Mouse (Mus musculus) lung, embryonic 15.5 days (tissue): ENCODE results near the gene Fbxo6. TPM values are rescaled to one million over a fixed set of nuclear protein-coding genes. Genes with fewer than 3 reads are reported as not detected.
"Not testable (repeated sequence)": the region's sequence is repeated elsewhere in the genome, so short reads cannot be mapped to it uniquely, and the experiment has no call there.

ENCODE experiments used
- ATAC-seq: fragments of 200-750 bp; cut with Nextera tagmentation; 2 replicates; pipeline ENCODE4 v1.8.0; 2017; ENCODE audit warnings: moderate number of reproducible peaks, borderline replicate concordance; ENCODE audit not compliant: low FRiP score, low TSS enrichment; ENCODE audit errors: extremely low read depth
- H3K27ac ChIP-seq: fragments of 300-500 bp; sonication (generic); 2 replicates; pipeline ENCODE4 v1.5.1; 2015; ENCODE audit warnings: moderate library complexity, mild to moderate bottlenecking, inconsistent platforms
- H3K27me3 ChIP-seq: fragments of 300-500 bp; sonication (generic); 2 replicates; pipeline ENCODE4 v1.6.1; 2015; ENCODE audit warnings: inconsistent platforms
- H3K36me3 ChIP-seq: fragments of 300-500 bp; sonication (generic); 2 replicates; pipeline ENCODE4 v1.6.1; 2015; ENCODE audit warnings: inconsistent platforms
- H3K4me1 ChIP-seq: fragments of 300-500 bp; sonication (generic); 2 replicates; pipeline ENCODE4 v1.6.1; 2015; ENCODE audit warnings: inconsistent platforms
- H3K4me2 ChIP-seq: fragments of 300-500 bp; sonication (generic); 2 replicates; pipeline ENCODE4 v1.6.1; 2015; ENCODE audit warnings: inconsistent platforms, mild to moderate bottlenecking, moderate library complexity
- H3K4me3 ChIP-seq: fragments of 300-500 bp; sonication (generic); 2 replicates; pipeline ENCODE4 v1.5.1; 2015; ENCODE audit warnings: mild to moderate bottlenecking, inconsistent platforms
- H3K9ac ChIP-seq: fragments of 300-500 bp; sonication (generic); 2 replicates; pipeline ENCODE4 v1.6.1; 2015; ENCODE audit warnings: inconsistent platforms
- H3K9me3 ChIP-seq: fragments of 300-500 bp; sonication (generic); 2 replicates; pipeline ENCODE4 v1.6.1; 2016; ENCODE audit warnings: inconsistent platforms
- WGBS: fragments of 180-500 bp; shearing (Covaris S2); methylation state at CpG from one replicate; pipeline ENCODE4 v1.1.7; 2015; 5-methylcytosine and 5-hydroxymethylcytosine counted together
- polyA plus RNA-seq: library from polyadenylated mRNA; unstranded; fragments of >200 nt; fragmentation: Nextera tagmentation; extraction: Ambion mirVana; gene quantifications from 2 replicates; pipeline ENCODE4 v1.2.1, GENCODE M21; 2015

Gene Fbxo6
- 14.2 and 15.9 TPM in 2 replicates for polyA plus RNA-seq

DNA sequence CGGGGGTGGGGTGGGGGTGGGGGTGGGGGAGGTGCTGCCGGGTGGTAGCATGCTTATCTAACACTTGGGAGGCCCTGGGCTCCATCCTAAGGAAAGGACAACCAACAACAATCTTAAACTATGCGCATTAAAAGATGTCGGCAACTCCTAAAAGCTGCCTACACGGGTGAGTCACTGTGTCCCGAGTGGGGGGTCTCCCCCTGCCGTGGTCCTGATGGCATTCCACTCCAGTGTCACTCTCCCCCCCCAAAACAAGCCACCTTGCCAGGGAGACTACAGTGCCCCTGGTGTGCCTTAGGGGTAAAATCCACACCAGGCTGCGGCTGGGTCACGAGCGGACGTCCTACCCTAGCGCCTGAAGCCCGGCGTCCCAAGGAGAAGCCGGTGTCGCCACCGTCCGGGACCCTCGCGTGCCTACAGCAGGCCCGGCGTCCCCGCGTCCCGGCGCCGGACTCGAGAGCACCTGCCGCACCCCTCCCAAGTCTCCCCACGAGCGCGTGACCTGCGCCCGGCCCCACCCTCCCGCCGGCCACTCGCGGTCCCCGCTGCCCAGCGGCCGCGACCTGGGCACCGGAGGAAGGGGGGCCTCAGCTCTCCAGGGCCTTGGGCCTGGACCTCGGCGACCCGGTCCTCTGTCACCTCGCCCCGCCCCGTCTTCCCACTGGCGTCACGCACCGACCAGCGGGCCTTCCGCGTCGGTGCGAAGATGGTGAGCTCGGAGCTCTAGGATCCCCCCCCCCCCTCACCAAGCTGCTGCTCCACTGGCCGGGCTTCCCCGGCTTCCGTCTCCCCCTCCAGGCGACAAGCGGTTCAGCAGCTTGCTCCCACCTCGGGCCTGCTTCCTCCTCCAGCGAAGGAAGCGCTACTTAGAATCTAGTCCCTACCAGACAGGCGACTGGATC is at the start of gene Fbxo6:
Fbxo6 (minus strand) TSS at position 874 of the 902 bp plus-strand sequence.
- 2% methylated on average over 40 of the region's 67 CpGs for WGBS
- H3K27ac ChIP-seq, result peak within 1 kb of the TSS; percentile 65
- peaks cover 6% of the 10 kb centered on the region; the same call in 1 of the 2 replicates for H3K4me1 ChIP-seq
- peak within 1 kb of the TSS; percentile 58 for H3K4me3 ChIP-seq
- no peaks in the 10 kb centered on the region for H3K27me3 ChIP-seq
- H3K9me3 ChIP-seq, result no peaks in the 10 kb centered on the region
- peak; percentile 89 for ATAC-seq
- no peaks in the 10 kb centered on the region for H3K36me3 ChIP-seq
- peak within 1 kb of the TSS; percentile 46 for H3K9ac ChIP-seq
- peak within 1 kb of the TSS; percentile 91 for H3K4me2 ChIP-seq

DNA sequence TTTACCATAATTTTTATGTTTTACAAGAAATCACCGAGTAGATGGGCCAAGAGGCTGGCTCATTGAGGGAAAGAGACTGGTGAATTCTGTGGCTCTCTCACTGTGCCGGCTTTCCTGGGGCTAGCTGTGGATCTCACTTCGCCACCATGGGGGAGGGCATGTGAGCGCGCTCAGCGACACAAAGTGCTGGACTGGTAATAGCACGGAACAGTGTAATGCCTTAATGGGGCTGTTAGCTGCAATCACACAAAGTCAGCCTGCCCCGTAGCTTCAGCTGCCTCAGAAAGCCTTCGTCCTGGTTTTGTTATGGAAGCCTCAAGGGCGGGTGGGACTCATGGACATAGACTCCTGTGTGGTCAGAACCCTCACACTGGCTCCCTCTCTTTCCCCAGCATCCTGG is 46.8 kb upstream of the Fbxo6 start:
- no peaks in the 10 kb centered on the region for H3K27me3 ChIP-seq
- no peaks in the 10 kb centered on the region for H3K36me3 ChIP-seq
- 58% methylated on average over 10 of the region's 10 CpGs for WGBS
- no peak overlapping the region for H3K9ac ChIP-seq
- H3K27ac ChIP-seq, result no peak overlapping the region
- H3K4me2 ChIP-seq, result no peak overlapping the region
- H3K4me1 ChIP-seq, result no peaks in the 10 kb centered on the region
- no peaks in the 10 kb centered on the region for H3K9me3 ChIP-seq
- ATAC-seq, result no peak
- no peak overlapping the region for H3K4me3 ChIP-seq

DNA sequence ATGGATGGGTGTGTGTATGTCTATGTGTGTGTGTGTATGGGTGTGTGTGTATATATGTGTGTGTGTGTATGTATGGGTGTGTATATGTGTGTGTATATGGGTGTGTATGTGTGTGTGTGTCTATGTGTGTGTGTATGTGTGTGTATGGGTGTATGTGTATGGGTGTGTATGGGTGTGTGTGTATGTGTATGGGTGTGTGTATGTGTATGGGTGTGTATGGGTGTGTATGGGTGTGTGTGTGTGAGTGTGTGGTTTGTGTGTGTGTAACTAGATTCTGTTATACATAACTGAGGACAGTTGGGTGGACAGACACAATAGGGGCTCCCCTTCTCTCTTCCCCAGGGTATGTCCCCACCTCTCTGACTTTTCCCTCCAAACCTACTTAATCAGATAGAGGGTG is 42.5 kb upstream of the Fbxo6 start:
- H3K9me3 ChIP-seq, result no peaks in the 10 kb centered on the region
- H3K4me1 ChIP-seq, result no peaks in the 10 kb centered on the region
- H3K9ac ChIP-seq, result no peak overlapping the region
- H3K4me2 ChIP-seq, result no peak overlapping the region
- no peak overlapping the region for H3K4me3 ChIP-seq
- no peak; the same call in 1 of the 2 replicates for ATAC-seq
- H3K27ac ChIP-seq, result no peak overlapping the region
- no peaks in the 10 kb centered on the region for H3K36me3 ChIP-seq
- no peaks in the 10 kb centered on the region for H3K27me3 ChIP-seq

GRCm38 (mm10) chr4:148192707-148193245 is 40.8 kb upstream of the Fbxo6 start:
- Histone ChIP-seq H3K27me3 (no peaks in the 10 kb centered on the region), H3K36me3 (no peaks in the 10 kb centered on the region), H3K4me3 (no peak overlapping the region), H3K27ac (no peak overlapping the region), H3K4me1 (no peaks in the 10 kb centered on the region), H3K9ac (no peak overlapping the region), H3K4me2 (no peak overlapping the region), H3K9me3 (no peaks in the 10 kb centered on the region)
- 25% methylated on average over 11 of the region's 11 CpGs for WGBS
- no peak for ATAC-seq

GRCm38 (mm10) chr4:148188767-148189166 is 36.8 kb upstream of the Fbxo6 start:
- H3K9ac ChIP-seq, H3K4me2 ChIP-seq, H3K27me3 ChIP-seq, H3K4me3 ChIP-seq, H3K4me1 ChIP-seq, H3K9me3 ChIP-seq, H3K27ac ChIP-seq, ATAC-seq, H3K36me3 ChIP-seq: not testable (repeated sequence)
- 88% methylated on average over 1 of the region's 1 CpGs for WGBS

- Histone ChIP-seq H3K9ac (no peak overlapping the region), H3K27ac (no peak overlapping the region), H3K4me1 (no peaks in the 10 kb centered on the region), H3K4me2 (no peak overlapping the region), H3K4me3 (no peak overlapping the region), H3K36me3 (no peaks in the 10 kb centered on the region), H3K27me3 (no peaks in the 10 kb centered on the region), H3K9me3 (no peaks in the 10 kb centered on the region)
- WGBS, result 63% methylated on average over 4 of the region's 4 CpGs
- no peak for ATAC-seq
These were observed 33.9 kb upstream of the Fbxo6 start for GRCm38 (mm10) chr4:148185819-148186218.

- Histone ChIP-seq H3K9ac (no peak overlapping the region), H3K27ac (no peak overlapping the region), H3K36me3 (no peaks in the 10 kb centered on the region), H3K27me3 (no peaks in the 10 kb centered on the region), H3K4me1 (no peaks in the 10 kb centered on the region), H3K4me3 (no peak overlapping the region), H3K9me3 (no peaks in the 10 kb centered on the region), H3K4me2 (no peak overlapping the region)
- no peak for ATAC-seq
- WGBS, result 68% methylated on average over 9 of the region's 9 CpGs
These were observed 32.6 kb upstream of the Fbxo6 start for GRCm38 (mm10) chr4:148184564-148184963.

- Histone ChIP-seq H3K27me3 (peaks cover 9% of the 10 kb centered on the region; the same call in 1 of the 2 replicates), H3K36me3 (no peaks in the 10 kb centered on the region), H3K4me3 (no peak overlapping the region), H3K9me3 (no peaks in the 10 kb centered on the region), H3K27ac (no peak overlapping the region), H3K9ac (no peak overlapping the region), H3K4me1 (no peaks in the 10 kb centered on the region), H3K4me2 (no peak overlapping the region)
- WGBS, result 36% methylated on average over 8 of the region's 8 CpGs
- ATAC-seq, result no peak
These were observed 30.4 kb upstream of the Fbxo6 start for GRCm38 (mm10) chr4:148182363-148182762.

- no peaks in the 10 kb centered on the region for H3K4me1 ChIP-seq
- WGBS, result 74% methylated on average over 12 of the region's 12 CpGs
- H3K36me3 ChIP-seq, result no peaks in the 10 kb centered on the region
- ATAC-seq, result no peak
- H3K27me3 ChIP-seq, result peaks cover 11% of the 10 kb centered on the region
- H3K27ac ChIP-seq, result no peak overlapping the region
- H3K4me2 ChIP-seq, result no peak overlapping the region
- H3K9me3 ChIP-seq, result no peaks in the 10 kb centered on the region
- H3K9ac ChIP-seq, result no peak overlapping the region
- no peak overlapping the region for H3K4me3 ChIP-seq
These were observed 29.5 kb upstream of the Fbxo6 start for GRCm38 (mm10) chr4:148181483-148181882.

DNA sequence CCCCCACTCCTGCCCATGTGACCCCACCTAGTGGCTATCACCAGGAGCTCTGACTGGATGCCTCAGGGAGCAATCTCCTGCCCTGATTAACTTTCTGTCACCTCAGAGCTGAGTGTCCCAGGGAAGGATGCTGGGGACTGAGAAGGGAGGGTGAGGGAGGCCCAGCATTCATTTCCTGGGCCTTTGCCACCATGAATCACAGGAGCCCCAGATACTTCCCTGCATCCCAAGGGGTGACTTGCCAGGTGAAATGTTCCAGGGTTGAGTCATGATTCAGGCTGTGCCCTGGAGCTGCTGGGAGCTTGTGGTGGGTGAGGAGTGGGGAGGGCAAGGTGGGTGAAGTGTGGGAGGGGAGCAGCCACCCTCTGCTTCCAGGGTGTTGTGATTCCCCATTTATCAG is 25.8 kb upstream of the Fbxo6 start:
- no peaks in the 10 kb centered on the region for H3K4me1 ChIP-seq
- H3K9me3 ChIP-seq, result no peaks in the 10 kb centered on the region
- H3K36me3 ChIP-seq, result no peaks in the 10 kb centered on the region
- H3K4me3 ChIP-seq, result no peak overlapping the region
- ATAC-seq, result no peak
- H3K27me3 ChIP-seq, result peaks cover 49% of the 10 kb centered on the region
- H3K27ac ChIP-seq, result no peak overlapping the region
- no peak overlapping the region for H3K4me2 ChIP-seq
- H3K9ac ChIP-seq, result no peak overlapping the region

DNA sequence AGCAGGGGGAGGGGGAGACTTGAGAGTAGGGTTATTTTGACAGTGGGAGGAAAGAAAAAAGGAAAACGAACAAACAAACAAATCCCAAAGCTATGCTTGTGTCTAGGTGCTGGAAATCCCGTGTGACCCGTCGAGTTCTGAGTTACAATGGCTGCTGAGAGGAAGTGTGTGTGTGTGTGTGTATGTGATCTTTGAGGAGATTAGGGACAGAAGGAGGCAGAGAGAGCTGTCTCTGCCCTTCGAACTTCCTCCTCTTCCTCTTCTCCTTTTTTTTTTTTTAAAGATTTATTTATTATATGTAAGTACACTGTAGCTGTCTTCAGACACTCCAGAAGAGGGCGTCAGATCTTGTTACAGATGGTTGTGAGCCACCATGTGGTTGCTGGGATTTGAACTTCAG is 24.7 kb upstream of the Fbxo6 start:
- ATAC-seq, H3K36me3 ChIP-seq, H3K9me3 ChIP-seq, H3K4me1 ChIP-seq, H3K4me3 ChIP-seq, H3K9ac ChIP-seq, H3K4me2 ChIP-seq, H3K27ac ChIP-seq: not testable (repeated sequence)
- 45% methylated on average over 5 of the region's 6 CpGs for WGBS
- peaks cover 60% of the 10 kb centered on the region for H3K27me3 ChIP-seq

DNA sequence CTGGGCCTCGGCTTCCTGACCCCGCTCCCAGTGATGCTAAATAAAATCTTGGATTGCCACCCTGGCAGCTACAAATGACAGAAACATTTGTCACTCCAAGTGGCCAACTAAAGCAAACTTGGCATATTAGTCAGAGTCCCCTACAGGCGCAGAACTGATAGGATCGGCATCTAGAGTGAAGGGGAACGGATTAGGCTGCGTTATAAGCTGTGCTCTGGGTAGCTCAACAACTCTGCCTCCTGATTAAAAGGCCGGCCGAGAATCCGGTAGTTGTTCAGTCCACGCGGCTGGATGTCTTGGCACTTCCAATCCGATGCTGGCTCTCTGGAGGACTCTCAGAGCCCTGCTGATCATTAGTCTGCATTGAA is 22.5 kb upstream of the Fbxo6 start:
- H3K4me1 ChIP-seq, result no peaks in the 10 kb centered on the region
- no peak overlapping the region for H3K9ac ChIP-seq
- H3K36me3 ChIP-seq, result no peaks in the 10 kb centered on the region
- no peak overlapping the region for H3K27ac ChIP-seq
- H3K4me2 ChIP-seq, result no peak overlapping the region
- 10% methylated on average over 12 of the region's 12 CpGs for WGBS
- H3K4me3 ChIP-seq, result no peak overlapping the region
- peaks cover 80% of the 10 kb centered on the region for H3K27me3 ChIP-seq
- ATAC-seq, result no peak
- H3K9me3 ChIP-seq, result no peaks in the 10 kb centered on the region
